Mouse (Mus musculus) urinary bladder, postnatal 36 days (tissue): ENCODE measurements at regions not wholly inside any gene's neighbourhood (a gene's known extent, or its start where the extent isn't known, plus 50 kb on each side); places are given as distances from the start of the nearest gene placed in this dataset.

Experiments used
- DNase-seq, 2 experiments: peaks; one replicate each; pipeline ENCODE4 v3.0.0; 2022; ENCODE audit warnings: low spot score in 2 of 2, mixed read lengths in 1 of 2

GRCm38 (mm10) chr17:45866876-45867652, 133.4 kb upstream of the 1600014C23Rik start:
- no peak for DNase-seq

GRCm38 (mm10) chr17:45866346-45866745, 132.7 kb upstream of the 1600014C23Rik start:
- DNase-seq = no peak

- no peak for DNase-seq
Observed at GRCm38 (mm10) chr17:45865944-45866343, 132.3 kb upstream of the 1600014C23Rik start.

GRCm38 (mm10) chr17:45863471-45864205, 130.0 kb upstream of the 1600014C23Rik start:
- no peak for DNase-seq

- DNase-seq = no peak
Observed at GRCm38 (mm10) chr17:45863031-45863430, 129.4 kb upstream of the 1600014C23Rik start.

- no peak for DNase-seq
Observed at GRCm38 (mm10) chr17:45859441-45859840, 125.8 kb upstream of the 1600014C23Rik start.

GRCm38 (mm10) chr17:45853931-45854653, 120.4 kb upstream of the 1600014C23Rik start:
- no peak for DNase-seq

GRCm38 (mm10) chr17:45852402-45852801, 118.8 kb upstream of the 1600014C23Rik start:
- no peak for DNase-seq

- no peak for DNase-seq
Observed at GRCm38 (mm10) chr17:45851723-45852396, 118.2 kb upstream of the 1600014C23Rik start.

- no peak for DNase-seq
Observed at GRCm38 (mm10) chr17:45850976-45851375, 117.3 kb upstream of the 1600014C23Rik start.

GRCm38 (mm10) chr17:45850174-45850573, 116.5 kb upstream of the 1600014C23Rik start:
- DNase-seq = no peak

GRCm38 (mm10) chr17:45848605-45849004, 115.0 kb upstream of the 1600014C23Rik start:
- peak in 1 of 2 experiments; percentile 54 for DNase-seq

- DNase-seq = no peak
Observed at GRCm38 (mm10) chr17:45847701-45848378, 114.2 kb upstream of the 1600014C23Rik start.

- DNase-seq = no peak
Observed at GRCm38 (mm10) chr17:45845832-45846231, 112.2 kb upstream of the 1600014C23Rik start.

- no peak for DNase-seq
Observed at GRCm38 (mm10) chr17:45836731-45837130, 103.1 kb upstream of the 1600014C23Rik start.

GRCm38 (mm10) chr17:45836253-45836652, 102.6 kb upstream of the 1600014C23Rik start:
- DNase-seq = no peak

- DNase-seq = no peak
Observed at GRCm38 (mm10) chr17:45834518-45835071, 101.0 kb upstream of the 1600014C23Rik start.

- DNase-seq = no peak
Observed at GRCm38 (mm10) chr17:45830324-45830723, 96.7 kb upstream of the 1600014C23Rik start.

- no peak for DNase-seq
Observed at GRCm38 (mm10) chr17:45829571-45829970, 95.9 kb upstream of the 1600014C23Rik start.

GRCm38 (mm10) chr17:45828843-45829242, 95.2 kb upstream of the 1600014C23Rik start:
- DNase-seq = no peak
